Mouse (Mus musculus): ENCODE results near the gene Gpr84.

- TF ChIP-seq CTCF (IDR thresholded peaks at IDR 0.05; ENCODE audit: low read depth) = peak; percentile 69
- no peak for TF ChIP-seq EP300 (optimal IDR thresholded peaks at IDR 0.05)
Measured at GRCm38 (mm10) chr15:103279750-103280149, 30.7 kb downstream of the Gpr84 start.

Data from stomach, postnatal 0 days (tissue).